Mouse (Mus musculus) midbrain, embryonic 11.5 days (tissue): ENCODE results near the gene Sez6. TPM values are rescaled to one million over a fixed set of nuclear protein-coding genes. Genes with fewer than 3 reads are reported as not detected.

Experiments used
- ATAC-seq: fragments of 200-750 bp; cut with Nextera tagmentation; 2 replicates; pipeline ENCODE4 v1.8.0; 2017; ENCODE audit warnings: moderate TSS enrichment, moderate library complexity; ENCODE audit not compliant: low FRiP score
- DNase-seq: peaks from one replicate; pipeline ENCODE4 v3.0.0; 2015; ENCODE audit warnings: low spot score; ENCODE audit errors: missing footprints
- H3K27ac ChIP-seq: fragments of 300-500 bp; sonication (generic); 2 replicates; pipeline ENCODE4 v1.5.1; 2014; ENCODE audit warnings: low read depth, low read length
- H3K27me3 ChIP-seq: fragments of 300-500 bp; sonication (generic); 2 replicates; pipeline ENCODE4 v1.6.1; 2014; ENCODE audit warnings: mild to moderate bottlenecking, low read length, moderate library complexity, mixed read lengths; ENCODE audit not compliant: control insufficient read depth, insufficient read depth
- H3K36me3 ChIP-seq: fragments of 300-500 bp; sonication (generic); 2 replicates; pipeline ENCODE4 v1.6.1; 2014; ENCODE audit warnings: mild to moderate bottlenecking, low read length, moderate library complexity, mixed read lengths; ENCODE audit not compliant: control insufficient read depth, insufficient read depth
- H3K4me1 ChIP-seq: fragments of 300-500 bp; sonication (generic); 2 replicates; pipeline ENCODE4 v1.6.1; 2014; ENCODE audit warnings: low read length; ENCODE audit not compliant: control insufficient read depth, insufficient read depth
- H3K4me2 ChIP-seq: fragments of 300-500 bp; sonication (generic); 2 replicates; pipeline ENCODE4 v1.6.1; 2014; ENCODE audit warnings: mild to moderate bottlenecking, moderate library complexity
- H3K4me3 ChIP-seq: fragments of 300-500 bp; sonication (generic); 2 replicates; pipeline ENCODE4 v1.5.1; 2014; ENCODE audit warnings: low read depth, low read length
- H3K9ac ChIP-seq: fragments of 300-500 bp; sonication (generic); 2 replicates; pipeline ENCODE4 v1.6.1; 2014; ENCODE audit warnings: low read length
- H3K9me3 ChIP-seq: fragments of 300-500 bp; sonication (generic); 2 replicates; pipeline ENCODE4 v1.6.1; 2016; ENCODE audit warnings: low read length; ENCODE audit not compliant: control insufficient read depth
- WGBS: fragments of 180-500 bp; shearing (Covaris S2); extraction: QIAGEN DNeasy Blood & Tissue Kit; methylation state at CpG from one replicate; pipeline ENCODE4 v1.1.7; 2014; 5-methylcytosine and 5-hydroxymethylcytosine counted together
- polyA plus RNA-seq: library from polyadenylated mRNA; unstranded; fragments of >200 nt; fragmentation: Nextera tagmentation; extraction: Ambion mirVana; gene quantifications from 2 replicates; pipeline ENCODE4 v1.2.1, GENCODE M21; 2014

The Sez6 gene
- polyA plus RNA-seq, 1 experiment from 2014 or later = 8.6 TPM

DNA sequence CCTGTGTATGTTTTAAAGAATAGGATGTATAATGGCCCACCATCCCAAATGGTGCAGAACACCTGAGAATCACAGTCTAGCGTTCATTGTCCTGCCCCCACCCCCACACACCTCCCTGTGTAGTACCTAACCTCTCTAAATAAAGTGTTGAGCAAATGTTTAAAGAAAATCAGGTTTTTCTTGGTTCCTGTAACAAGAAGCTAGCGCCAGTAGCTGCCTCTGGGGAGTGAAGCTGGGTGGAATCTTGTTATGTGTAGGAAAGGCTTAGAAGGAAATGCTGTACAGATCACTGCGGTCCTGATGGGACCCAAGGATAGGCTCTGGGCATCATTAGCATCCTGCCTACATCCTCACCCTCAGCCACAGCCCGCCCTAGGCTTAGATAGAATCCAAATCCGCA is 29.2 kb upstream of the Sez6 start:
- WGBS = 44% methylated on average over 5 of the region's 5 CpGs
- H3K36me3 ChIP-seq = no peaks in the 10 kb centered on the region
- no peak overlapping the region for H3K4me2 ChIP-seq
- H3K27ac ChIP-seq = no peak overlapping the region
- H3K27me3 ChIP-seq = no peaks in the 10 kb centered on the region; the same call in 1 of the 2 replicates
- H3K9ac ChIP-seq = no peak overlapping the region
- no peaks in the 10 kb centered on the region for H3K9me3 ChIP-seq
- no peak overlapping the region for H3K4me3 ChIP-seq
- ATAC-seq (no peak), DNase-seq (no peak)
- peaks cover 36% of the 10 kb centered on the region for H3K4me1 ChIP-seq

DNA sequence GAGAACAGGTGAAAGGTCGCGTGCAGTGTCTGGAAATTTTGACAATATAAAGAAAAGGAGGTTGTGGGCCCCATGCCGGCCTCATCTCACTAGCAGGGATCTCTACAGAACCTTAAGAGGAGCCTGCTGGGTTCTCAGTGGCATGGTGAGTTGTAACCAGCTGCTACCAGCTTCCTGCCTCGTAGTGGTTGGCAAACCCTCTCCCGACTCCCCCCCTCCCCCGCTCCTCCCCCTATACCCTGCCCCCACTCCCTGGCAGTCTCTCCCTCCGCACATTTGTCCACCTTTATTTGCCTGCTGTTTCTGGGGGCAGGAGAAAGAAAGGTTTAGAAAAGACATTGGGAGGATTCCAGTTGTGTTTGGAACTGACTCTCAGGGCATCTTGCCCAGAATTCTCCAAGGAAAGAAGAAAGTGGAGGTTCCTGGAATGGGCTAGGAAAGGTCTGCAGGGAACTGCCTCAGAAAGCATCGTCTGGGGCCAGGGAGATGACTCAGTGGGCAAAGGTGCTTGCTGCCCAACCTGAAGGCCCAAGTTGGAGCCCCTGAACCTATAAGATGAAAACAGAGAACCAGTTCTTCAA is 28.7 kb upstream of the Sez6 start:
- no peak overlapping the region for H3K27ac ChIP-seq
- no peak overlapping the region for H3K4me2 ChIP-seq
- no peak overlapping the region for H3K9ac ChIP-seq
- ATAC-seq = no peak
- no peaks in the 10 kb centered on the region; the same call in 1 of the 2 replicates for H3K27me3 ChIP-seq
- DNase-seq = no peak
- peaks cover 35% of the 10 kb centered on the region for H3K4me1 ChIP-seq
- no peaks in the 10 kb centered on the region for H3K9me3 ChIP-seq
- no peak overlapping the region for H3K4me3 ChIP-seq
- WGBS = 29% methylated on average over 8 of the region's 8 CpGs
- no peaks in the 10 kb centered on the region for H3K36me3 ChIP-seq

DNA sequence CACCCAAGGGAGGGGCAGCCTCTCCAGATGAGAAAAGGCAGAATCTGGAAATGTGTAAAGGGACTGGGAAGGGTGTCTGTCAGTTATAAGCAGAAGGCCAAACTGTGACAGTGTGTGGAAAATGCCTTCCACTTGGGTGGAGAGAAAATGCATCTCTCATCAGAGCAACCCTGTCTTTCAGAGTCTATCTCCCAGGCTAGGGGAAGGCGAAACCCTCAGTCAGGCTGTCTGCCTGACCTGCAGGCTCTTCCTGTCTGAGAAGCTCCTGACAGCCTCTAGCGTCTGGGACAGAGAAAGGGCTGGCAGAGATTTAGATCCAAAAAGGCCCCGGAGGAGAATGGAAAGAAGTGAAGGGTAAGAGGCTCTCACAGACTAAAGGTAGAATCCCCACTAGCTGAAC is 26.8 kb upstream of the Sez6 start:
- 41% methylated on average over 3 of the region's 3 CpGs for WGBS
- no peak overlapping the region for H3K4me3 ChIP-seq
- H3K27me3 ChIP-seq = no peaks in the 10 kb centered on the region; the same call in 1 of the 2 replicates
- H3K4me2 ChIP-seq = no peak overlapping the region
- peaks cover 25% of the 10 kb centered on the region for H3K4me1 ChIP-seq
- H3K9me3 ChIP-seq = no peaks in the 10 kb centered on the region
- ATAC-seq (no peak), DNase-seq (no peak)
- H3K36me3 ChIP-seq = no peaks in the 10 kb centered on the region
- no peak overlapping the region for H3K9ac ChIP-seq
- H3K27ac ChIP-seq = no peak overlapping the region

DNA sequence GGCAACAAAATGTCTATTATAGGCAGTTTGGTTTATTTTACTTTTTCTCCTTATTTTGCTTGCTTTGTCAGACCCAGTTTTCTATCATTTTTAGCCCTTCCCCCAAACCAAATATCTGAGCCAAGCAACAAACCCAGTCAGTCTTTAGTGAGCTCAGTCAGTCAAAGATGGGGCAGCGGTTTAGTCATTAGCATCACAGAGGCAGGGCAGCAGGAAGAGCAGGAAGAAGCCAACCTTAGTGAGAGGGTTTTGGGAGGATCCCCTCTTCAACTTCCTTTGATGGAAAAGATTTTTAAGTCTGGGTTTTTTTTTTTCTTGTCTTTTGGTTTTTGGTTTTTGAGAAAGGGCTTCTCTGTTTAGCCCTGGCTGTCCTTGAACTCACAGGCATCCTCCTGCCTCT is 25.9 kb upstream of the Sez6 start:
- Histone ChIP-seq H3K9ac (no peak overlapping the region), H3K4me2 (no peak overlapping the region), H3K27me3 (no peaks in the 10 kb centered on the region; the same call in 1 of the 2 replicates), H3K9me3 (no peaks in the 10 kb centered on the region), H3K4me3 (no peak overlapping the region), H3K27ac (no peak overlapping the region), H3K4me1 (peaks cover 28% of the 10 kb centered on the region), H3K36me3 (no peaks in the 10 kb centered on the region)
- WGBS = 14% methylated on average over 1 of the region's 1 CpGs
- ATAC-seq (no peak), DNase-seq (no peak)

DNA sequence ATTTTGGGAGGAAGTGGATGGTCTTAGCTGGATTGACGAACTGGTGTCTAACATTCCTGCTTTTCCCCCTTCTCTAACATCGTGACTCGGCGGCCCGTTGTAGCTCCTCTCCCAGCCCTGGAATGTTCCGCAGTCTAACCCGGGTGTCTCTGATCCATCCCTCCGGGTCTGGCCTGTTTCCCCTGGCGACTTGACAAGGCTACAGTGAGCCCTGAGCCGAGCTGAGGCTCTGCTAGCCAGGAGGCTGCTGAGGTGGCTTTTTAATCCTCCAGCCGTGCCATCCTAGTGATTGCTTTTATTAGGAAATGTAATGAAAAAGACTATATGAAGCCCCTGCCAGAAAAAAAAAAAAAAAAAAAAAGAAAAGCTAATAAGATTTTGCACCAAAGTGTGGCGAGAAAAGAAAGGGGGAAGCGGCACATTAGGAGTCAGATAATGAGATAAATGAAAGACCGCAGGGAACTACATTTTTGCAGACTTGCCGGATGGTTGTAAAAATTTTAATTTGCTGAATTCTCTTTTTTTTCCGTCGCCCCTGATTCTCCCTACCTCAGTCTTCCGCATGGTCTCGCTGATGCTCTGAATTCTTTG is 24.4 kb upstream of the Sez6 start:
- DNase-seq = no peak
- Histone ChIP-seq H3K4me2 (peak overlapping the region; percentile 4; the same call in 1 of the 2 replicates), H3K4me1 (peaks cover 32% of the 10 kb centered on the region), H3K27me3 (no peaks in the 10 kb centered on the region; the same call in 1 of the 2 replicates), H3K27ac (peak overlapping the region; percentile 52; the same call in 1 of the 2 replicates), H3K9me3 (no peaks in the 10 kb centered on the region), H3K9ac (peak overlapping the region; percentile 14; the same call in 1 of the 2 replicates), H3K4me3 (no peak overlapping the region), H3K36me3 (no peaks in the 10 kb centered on the region)
- WGBS = 20% methylated on average over 19 of the region's 19 CpGs
- ATAC-seq = no peak

DNA sequence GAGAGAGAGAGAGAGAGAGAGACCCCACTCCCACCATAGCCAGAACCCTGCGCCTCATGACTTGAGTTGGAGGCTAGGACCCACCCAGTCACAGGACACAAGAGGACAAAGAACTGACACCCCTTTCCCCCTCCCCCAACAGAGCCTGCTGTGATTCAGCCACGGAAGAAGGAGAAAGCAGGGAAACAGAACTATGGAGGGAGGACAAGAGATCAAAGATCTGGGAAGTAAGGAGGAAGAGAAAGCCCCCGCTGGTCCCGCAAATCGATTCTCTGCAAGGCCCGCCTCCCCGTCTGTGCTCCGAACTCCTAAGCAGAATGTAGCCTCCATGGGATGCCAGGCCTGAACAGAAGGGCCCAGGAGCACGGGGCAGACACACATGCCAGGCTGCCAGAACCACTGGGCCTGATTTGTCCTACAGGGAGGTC is 23.8 kb upstream of the Sez6 start:
- no peak overlapping the region for H3K4me3 ChIP-seq
- peaks cover 26% of the 10 kb centered on the region for H3K4me1 ChIP-seq
- peak; percentile 54; the same call in 1 of the 2 replicates for ATAC-seq

DNA sequence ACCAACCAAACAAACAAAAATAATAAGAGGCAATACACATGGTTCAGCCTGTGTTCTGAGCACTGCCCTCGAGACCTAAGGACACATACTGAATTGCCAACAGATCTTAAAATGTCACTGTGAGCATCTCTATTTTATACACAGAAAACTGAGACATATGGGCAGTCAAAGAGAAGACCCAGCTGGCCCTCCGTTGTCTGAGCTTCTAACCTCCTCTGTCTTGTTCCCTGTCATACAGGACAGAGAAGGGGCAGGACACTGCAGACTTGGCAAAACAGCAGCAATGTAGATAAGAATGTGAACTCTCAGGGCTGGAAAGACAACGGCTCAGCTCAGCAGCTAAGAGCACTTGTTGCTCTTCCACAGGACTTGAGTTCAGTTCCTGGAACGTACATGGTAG is 22.1 kb upstream of the Sez6 start:
- H3K36me3 ChIP-seq = no peaks in the 10 kb centered on the region
- peaks cover 21% of the 10 kb centered on the region for H3K4me1 ChIP-seq
- WGBS = 85% methylated on average over 4 of the region's 4 CpGs
- no peak overlapping the region for H3K4me2 ChIP-seq
- no peak for ATAC-seq
- no peak overlapping the region for H3K9ac ChIP-seq
- no peak overlapping the region for H3K4me3 ChIP-seq
- no peak overlapping the region for H3K27ac ChIP-seq
- no peak for DNase-seq
- H3K9me3 ChIP-seq = no peaks in the 10 kb centered on the region
- peaks cover 3% of the 10 kb centered on the region; the same call in 1 of the 2 replicates for H3K27me3 ChIP-seq

More for the DNA sequence above, 23.8 kb upstream of the Sez6 start:
- H3K27me3 ChIP-seq = no peaks in the 10 kb centered on the region
- H3K4me2 ChIP-seq = no peak overlapping the region; the same call in 1 of the 2 replicates
- no peaks in the 10 kb centered on the region for H3K36me3 ChIP-seq
- H3K9me3 ChIP-seq = no peaks in the 10 kb centered on the region
- DNase-seq = peak; percentile 93
- peak overlapping the region; percentile 52 for H3K27ac ChIP-seq
- H3K9ac ChIP-seq = peak overlapping the region; percentile 50
- WGBS = 5% methylated on average over 9 of the region's 9 CpGs

DNA sequence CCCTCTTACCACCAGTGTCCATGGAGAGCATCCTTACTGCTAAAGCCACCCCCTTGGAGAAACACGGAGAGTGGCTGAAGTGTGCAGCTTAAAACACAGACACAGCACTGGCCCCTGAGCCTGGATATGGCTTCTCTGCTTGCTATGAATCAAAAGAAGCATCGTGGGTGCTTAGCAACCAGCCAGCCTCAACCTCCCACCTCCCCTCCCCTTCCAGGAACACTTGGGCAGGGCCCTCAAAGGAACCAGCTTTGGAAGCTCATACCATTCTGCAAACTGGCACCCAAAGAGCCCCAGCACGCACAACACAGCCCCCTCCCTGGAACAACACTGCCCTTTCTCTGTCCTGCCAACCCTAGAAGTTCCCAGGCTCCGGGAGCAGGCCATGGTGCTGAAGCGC is 21.2 kb upstream of the Sez6 start:
- DNase-seq (no peak), ATAC-seq (no peak)
- no peak overlapping the region for H3K4me2 ChIP-seq
- peaks cover 19% of the 10 kb centered on the region for H3K4me1 ChIP-seq
- H3K9me3 ChIP-seq = no peaks in the 10 kb centered on the region
- no peak overlapping the region for H3K27ac ChIP-seq
- no peaks in the 10 kb centered on the region for H3K36me3 ChIP-seq
- no peak overlapping the region for H3K9ac ChIP-seq
- H3K27me3 ChIP-seq = peaks cover 7% of the 10 kb centered on the region; the same call in 1 of the 2 replicates
- 48% methylated on average over 5 of the region's 5 CpGs for WGBS
- no peak overlapping the region for H3K4me3 ChIP-seq

DNA sequence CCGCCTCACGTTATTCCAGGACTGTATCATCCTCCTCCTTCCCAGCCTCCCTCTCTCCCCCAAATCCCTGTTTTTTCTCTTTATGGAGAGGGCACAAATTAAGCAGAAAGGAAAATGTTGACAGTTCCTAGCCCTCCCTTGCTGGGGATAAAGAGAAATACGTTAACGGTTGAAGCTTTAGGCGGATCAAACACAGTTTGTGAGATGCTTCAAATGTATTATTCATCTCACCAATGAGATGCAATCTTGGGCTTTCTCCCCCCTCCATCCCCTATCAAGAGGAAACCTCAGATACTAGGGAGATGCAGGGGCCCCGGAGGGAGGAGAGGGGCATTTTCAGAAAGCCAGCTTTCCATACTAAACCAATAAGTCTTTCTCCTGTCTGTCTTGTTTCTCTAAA is 20.8 kb upstream of the Sez6 start:
- Histone ChIP-seq H3K27me3 (peaks cover 9% of the 10 kb centered on the region; the same call in 1 of the 2 replicates), H3K9ac (no peak overlapping the region), H3K4me3 (no peak overlapping the region), H3K9me3 (no peaks in the 10 kb centered on the region), H3K36me3 (no peaks in the 10 kb centered on the region), H3K27ac (no peak overlapping the region), H3K4me1 (peaks cover 19% of the 10 kb centered on the region), H3K4me2 (no peak overlapping the region)
- DNase-seq = no peak
- 34% methylated on average over 6 of the region's 6 CpGs for WGBS
- no peak for ATAC-seq
